Mouse (Mus musculus): ENCODE measurements around the gene Ntn1.

GRCm38 (mm10) chr11:68185647-68186046 lies 215.0 kb downstream of the Ntn1 start:
- no peak for TF ChIP-seq GATA1 (IDR thresholded peaks at IDR 0.05; ENCODE audit: low read length)
- TF ChIP-seq TAL1 (IDR thresholded peaks at IDR 0.05; ENCODE audit: low read length): no peak
